Mouse (Mus musculus): Measurements from ENCODE around the gene Sumo3. TPM values are rescaled to one million over a fixed set of nuclear protein-coding genes. Genes with fewer than 3 reads are reported as not detected.

Gene Sumo3
- polyA plus RNA-seq (2012; fragmentation: generic; extraction: Trizol) = 10 to 100 TPM; 76.2 to 78.6 TPM

DNA sequence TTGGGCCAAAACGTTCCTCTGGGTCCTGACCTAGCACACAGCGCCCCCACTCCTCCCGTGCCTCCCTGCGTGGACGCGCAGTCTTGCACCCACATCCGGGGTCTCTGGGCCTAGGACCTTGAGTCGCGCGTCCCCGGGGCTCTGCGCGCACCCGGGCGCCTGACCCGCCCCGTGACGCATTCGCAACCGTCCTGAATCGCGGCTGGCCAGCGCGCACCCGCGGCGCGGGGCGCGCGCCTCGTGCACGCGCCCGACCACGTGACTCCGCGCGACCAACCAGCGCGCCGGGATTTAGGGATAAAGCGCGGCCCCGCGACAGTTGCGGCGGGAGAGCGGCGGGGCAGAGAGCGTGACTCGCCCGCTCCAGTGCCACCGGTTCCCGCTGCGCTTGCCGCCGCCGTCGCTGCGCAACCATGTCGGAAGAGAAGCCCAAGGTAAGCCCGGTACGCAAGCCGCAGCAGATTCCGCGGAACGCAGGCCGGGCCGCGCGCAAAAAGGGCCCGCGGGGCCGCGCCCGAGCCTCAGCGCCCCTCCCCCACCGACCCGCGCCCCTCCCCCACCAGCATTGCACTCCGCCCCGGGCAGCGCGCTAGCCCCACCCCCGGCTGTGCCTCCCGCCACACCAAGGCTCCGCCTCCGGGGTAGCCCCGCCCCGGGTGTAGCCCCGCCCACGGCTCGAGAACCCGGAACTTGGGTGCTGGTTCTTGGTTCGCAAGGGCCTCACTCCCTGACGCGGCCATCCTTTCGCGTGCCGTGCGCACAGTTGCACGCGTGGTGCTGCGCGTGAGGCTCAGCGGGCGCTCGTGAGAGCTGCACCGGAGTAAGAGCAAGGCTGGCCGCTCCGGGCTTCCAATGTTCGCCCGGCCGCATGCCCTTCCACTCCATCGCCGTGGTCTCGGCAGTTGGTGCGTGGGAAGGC lies at the start of gene Sumo3, which contains the start of gene Gm49325:
TSS of gene Sumo3 (plus strand) at position 190 of the 919 bp plus-strand sequence.
TSS of gene Gm49325 (plus strand) at position 290 of the 919 bp plus-strand sequence.

DNA sequence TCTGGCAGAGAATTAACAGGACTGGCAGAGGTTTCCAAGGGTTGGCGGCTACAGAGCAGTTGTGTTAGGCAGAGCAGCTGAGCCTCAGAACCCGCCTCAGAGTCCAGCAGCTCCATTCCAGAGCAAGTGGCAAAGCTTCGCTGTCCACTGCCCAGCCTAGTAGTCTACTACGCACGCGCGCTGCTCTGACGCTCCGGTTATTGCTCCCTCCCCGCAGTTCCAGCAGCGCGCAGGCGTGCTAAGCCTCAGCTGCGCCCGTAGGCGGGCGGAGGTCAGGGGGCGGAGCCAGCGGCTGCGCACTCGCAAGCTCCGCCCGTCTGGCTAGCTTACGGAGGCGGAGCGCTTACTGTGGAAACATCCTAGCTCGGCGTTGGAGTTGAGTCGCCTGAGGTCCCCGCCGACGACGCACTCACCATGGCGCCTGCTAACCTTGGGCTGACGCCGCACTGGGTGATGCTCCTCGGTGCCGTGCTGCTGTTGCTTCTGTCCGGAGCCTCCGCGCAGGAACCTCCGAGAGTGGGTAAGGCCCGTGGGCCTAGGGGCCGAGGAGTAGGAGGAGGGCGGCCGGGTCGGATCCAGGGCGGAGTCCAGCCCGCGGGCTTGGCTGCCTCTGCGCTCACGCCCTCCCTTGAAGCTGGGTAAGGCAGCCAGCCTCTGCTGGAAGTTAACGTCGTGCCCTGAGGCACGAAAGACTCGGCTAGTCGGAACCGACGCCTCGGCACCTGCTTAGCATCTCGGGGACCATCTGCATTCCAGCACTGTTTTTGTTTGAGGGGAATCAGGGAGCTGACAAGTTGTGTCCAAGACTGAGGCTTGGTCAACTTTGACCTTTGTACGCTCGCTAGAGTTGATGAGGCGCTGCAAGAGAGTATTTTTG lies 24.3 kb upstream of the Sumo3 start, which contains the start of gene Pttg1ip:
TSS of gene Pttg1ip (plus strand) at position 313 of the 877 bp plus-strand sequence.

DNA sequence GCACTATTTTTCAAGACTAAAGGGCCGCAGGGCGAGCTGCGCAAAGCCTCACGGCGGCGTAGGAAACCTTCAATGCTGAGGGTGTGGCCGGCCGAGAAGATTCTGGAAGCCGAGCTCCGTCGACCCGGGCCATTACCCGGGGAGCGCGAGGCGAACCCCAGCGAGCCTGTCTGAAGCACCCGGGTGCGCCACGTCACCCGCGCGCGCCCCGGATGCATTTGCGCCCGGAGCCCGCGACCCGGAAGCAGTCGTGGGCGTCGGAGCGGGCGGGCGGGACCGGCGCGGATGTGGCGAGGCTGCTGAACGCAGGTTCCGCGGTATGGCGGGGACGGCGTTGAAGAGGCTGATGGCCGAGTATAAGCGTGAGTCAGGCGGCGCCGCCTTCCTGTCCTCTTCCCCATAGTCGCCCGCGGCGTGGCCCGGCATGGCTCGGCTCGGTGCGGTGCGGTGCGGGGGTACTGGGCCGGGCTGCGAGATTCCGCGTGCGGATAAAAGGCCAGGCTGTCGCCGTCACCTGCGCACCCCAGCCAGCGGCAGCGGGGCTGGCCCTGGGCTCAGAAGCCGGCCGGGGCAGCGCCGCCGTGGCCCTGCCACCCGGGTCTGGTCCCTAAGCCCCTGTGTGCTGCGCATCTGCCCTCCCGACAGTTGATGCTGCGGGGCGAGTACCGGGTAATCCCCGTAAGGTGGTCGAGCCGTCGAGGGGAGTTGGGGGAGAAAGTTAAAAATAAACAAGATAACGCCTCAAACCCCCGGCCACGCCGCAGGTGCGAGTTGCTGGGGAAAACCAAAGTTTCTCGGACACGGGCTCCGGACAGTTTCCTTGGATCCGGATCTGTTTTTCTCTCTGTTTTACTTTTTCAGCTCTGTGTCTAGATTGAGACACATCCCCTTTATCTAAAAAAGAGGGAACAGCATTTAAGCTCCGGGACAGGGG lies 16.4 kb downstream of the Sumo3 start, which contains the start of gene Ube2g2:
TSS of gene Ube2g2 (plus strand) at position 221 of the 934 bp plus-strand sequence.

Other genes starting within 250 kb of the Sumo3 start
- gene Adarb1, start 187.8 kb upstream of the Sumo3 start, polyA plus RNA-seq (2012; fragmentation: generic; extraction: Trizol) = 1 to 10 TPM; 2.5 to 8.6 TPM
- 10 to 100 TPM; 40.0 to 57.6 TPM for gene Fam207a, start 90.3 kb upstream of the Sumo3 start, polyA plus RNA-seq (2012; fragmentation: generic; extraction: Trizol)
- under 1 TPM; 0.14 to 0.25 TPM for gene Itgb2, start 75.8 kb upstream of the Sumo3 start, polyA plus RNA-seq (2012; fragmentation: generic; extraction: Trizol)
- gene Pttg1ip, start 24.4 kb upstream of the Sumo3 start, polyA plus RNA-seq (2012; fragmentation: generic; extraction: Trizol) = 100 to 1,000 TPM in 1 of 2 experiments, 10 to 100 TPM in 1; 82.8 to 216 TPM
- gene Gm49325, start 100 bp downstream of the Sumo3 start, polyA plus RNA-seq (2012; fragmentation: generic; extraction: Trizol) = 10 to 100 TPM in 1 of 2 experiments, under 1 TPM in 1; 0.78 to 16.7 TPM
- 10 to 100 TPM; 39.0 to 44.0 TPM for gene Ube2g2, start 16.2 kb downstream of the Sumo3 start, polyA plus RNA-seq (2012; fragmentation: generic; extraction: Trizol)
- not detected for gene Tspear, start 80.5 kb downstream of the Sumo3 start, polyA plus RNA-seq (2012; fragmentation: generic; extraction: Trizol)
- not detected for gene Gm19402, start 84.7 kb downstream of the Sumo3 start, polyA plus RNA-seq (2012; fragmentation: generic; extraction: Trizol)
- gene Gm9508, start 91.1 kb downstream of the Sumo3 start, polyA plus RNA-seq (2012; fragmentation: generic; extraction: Trizol) = not detected
- not detected for gene Gm10272, start 100.5 kb downstream of the Sumo3 start, polyA plus RNA-seq (2012; fragmentation: generic; extraction: Trizol)
- gene Gm10024, start 105.4 kb downstream of the Sumo3 start, polyA plus RNA-seq (2012; fragmentation: generic; extraction: Trizol) = not detected
- gene Gm10142, start 109.7 kb downstream of the Sumo3 start, polyA plus RNA-seq (2012; fragmentation: generic; extraction: Trizol) = not detected
- gene Krtap12-1, start 114.5 kb downstream of the Sumo3 start, polyA plus RNA-seq (2012; fragmentation: generic; extraction: Trizol) = not detected
- not detected for gene Gm10100, start 120.4 kb downstream of the Sumo3 start, polyA plus RNA-seq (2012; fragmentation: generic; extraction: Trizol)
- gene Gm18596, start 136.5 kb downstream of the Sumo3 start, polyA plus RNA-seq (2012; fragmentation: generic; extraction: Trizol) = not detected
- gene Gm9736, start 145.3 kb downstream of the Sumo3 start, polyA plus RNA-seq (2012; fragmentation: generic; extraction: Trizol) = not detected
- gene Gm3233, start 153.6 kb downstream of the Sumo3 start, polyA plus RNA-seq (2012; fragmentation: generic; extraction: Trizol) = not detected
- gene Gm3238, start 165.2 kb downstream of the Sumo3 start, polyA plus RNA-seq (2012; fragmentation: generic; extraction: Trizol) = not detected
- gene Gm7138, start 170.8 kb downstream of the Sumo3 start, polyA plus RNA-seq (2012; fragmentation: generic; extraction: Trizol) = not detected
- not detected for gene Gm3250, start 176.4 kb downstream of the Sumo3 start, polyA plus RNA-seq (2012; fragmentation: generic; extraction: Trizol)
- not detected for gene Gm7137, start 182.1 kb downstream of the Sumo3 start, polyA plus RNA-seq (2012; fragmentation: generic; extraction: Trizol)
- not detected for gene Gm9639, start 189.0 kb downstream of the Sumo3 start, polyA plus RNA-seq (2012; fragmentation: generic; extraction: Trizol)
- not detected for gene Gm19668, start 193.0 kb downstream of the Sumo3 start, polyA plus RNA-seq (2012; fragmentation: generic; extraction: Trizol)
- not detected for gene Gm9507, start 205.7 kb downstream of the Sumo3 start, polyA plus RNA-seq (2012; fragmentation: generic; extraction: Trizol)
- gene Gm2696, start 208.6 kb downstream of the Sumo3 start, polyA plus RNA-seq (2012; fragmentation: generic; extraction: Trizol) = not detected
- not detected for gene Krtap10-4, start 221.0 kb downstream of the Sumo3 start, polyA plus RNA-seq (2012; fragmentation: generic; extraction: Trizol)
- not detected for gene Krtap10-10, start 229.8 kb downstream of the Sumo3 start, polyA plus RNA-seq (2012; fragmentation: generic; extraction: Trizol)
- not detected for gene Gm36176, start 240.7 kb downstream of the Sumo3 start, polyA plus RNA-seq (2012; fragmentation: generic; extraction: Trizol)
- gene Gm10318, start 246.8 kb downstream of the Sumo3 start, polyA plus RNA-seq (2012; fragmentation: generic; extraction: Trizol) = not detected

All from C3H10T1/2 (cell line).